Mouse (Mus musculus) kidney, adult 2 months (tissue): Measurements from ENCODE around the gene Pdlim1. TPM values are rescaled to one million over a fixed set of nuclear protein-coding genes. Genes with fewer than 3 reads are reported as not detected.

Source experiments
- DNase-seq: peaks from one replicate; pipeline ENCODE4 v3.0.0; 2021
- H3K27ac ChIP-seq: fragments of 200-500 bp; 2 replicates; pipeline ENCODE4 v1.5.1; 2012; ENCODE audit warnings: low read depth, low read length, control low read depth, inconsistent platforms; ENCODE audit not compliant: insufficient read depth
- H3K27me3 ChIP-seq: fragments of 200-500 bp; replicated peaks from 2 replicates; pipeline ENCODE4 v1.6.1; 2012; ENCODE audit warnings: mild to moderate bottlenecking, moderate library complexity, low read length, inconsistent platforms; ENCODE audit not compliant: control insufficient read depth, insufficient read depth
- H3K36me3 ChIP-seq: fragments of 200-500 bp; 2 replicates; pipeline ENCODE4 v1.6.1; 2012; ENCODE audit warnings: mild to moderate bottlenecking, moderate library complexity, low read length, inconsistent platforms; ENCODE audit not compliant: control insufficient read depth, insufficient read depth
- H3K4me1 ChIP-seq: fragments of 200-500 bp; 2 replicates; pipeline ENCODE4 v1.6.1; 2011; ENCODE audit warnings: low read length; ENCODE audit not compliant: control insufficient read depth, insufficient read depth
- H3K4me3 ChIP-seq: fragments of 200-500 bp; 2 replicates; pipeline ENCODE4 v1.5.1; 2011; ENCODE audit warnings: mild to moderate bottlenecking, low read depth, low read length, control low read depth; ENCODE audit not compliant: insufficient read depth
- CTCF ChIP-seq: fragments of 200-500 bp; conservative IDR thresholded peaks from 2 replicates; pipeline ENCODE4 v1.5.1; 2011; ENCODE audit warnings: low read depth, mild to moderate bottlenecking, control low read depth, low read length, moderate library complexity, mixed read lengths; ENCODE audit not compliant: insufficient read depth, insufficient read length
- POLR2A ChIP-seq: fragments of 200-500 bp; IDR thresholded peaks from one replicate; pipeline ENCODE4 v1.6.1; 2011; ENCODE audit warnings: low read depth, low read length, control low read depth
- WGBS: fragments of 180-500 bp; shearing (Covaris S2); methylation state at CpG from one replicate; pipeline ENCODE4 v1.1.7; 2018; 5-methylcytosine and 5-hydroxymethylcytosine counted together
- polyA plus RNA-seq: library from polyadenylated mRNA; depleted of rRNA; stranded (reverse); fragments of >200 nt; gene quantifications from 2 replicates; pipeline ENCODE4 v1.2.3, GENCODE M21; 2012

Pdlim1 gene
- polyA plus RNA-seq, 1 experiment: 25.7 TPM

- no peaks in the 10 kb centered on the region for H3K27me3 ChIP-seq
- WGBS: 87% methylated on average over 2 of the region's 2 CpGs
- no peak overlapping the region for H3K27ac ChIP-seq
- no peak for TF ChIP-seq CTCF
- TF ChIP-seq POLR2A: no peak
- H3K4me1 ChIP-seq: no peaks in the 10 kb centered on the region
- no peaks in the 10 kb centered on the region for H3K36me3 ChIP-seq
- no peak overlapping the region for H3K4me3 ChIP-seq
- no peak for DNase-seq
Measured at GRCm38 (mm10) chr19:40284704-40285103, 13.1 kb upstream of the Pdlim1 start.

- Histone ChIP-seq H3K4me3 (no peak overlapping the region), H3K36me3 (no peaks in the 10 kb centered on the region), H3K27me3 (no peaks in the 10 kb centered on the region), H3K4me1 (no peaks in the 10 kb centered on the region), H3K27ac (no peak overlapping the region)
- TF ChIP-seq CTCF (no peak), POLR2A (no peak)
- no peak for DNase-seq
- WGBS: 84% methylated on average over 2 of the region's 2 CpGs
Measured at GRCm38 (mm10) chr19:40283415-40283814, 11.8 kb upstream of the Pdlim1 start.

- no peak for TF ChIP-seq CTCF
- TF ChIP-seq POLR2A: no peak
- 55% methylated on average over 8 of the region's 8 CpGs for WGBS
Measured at GRCm38 (mm10) chr19:40278372-40279023, 6.9 kb upstream of the Pdlim1 start.

GRCm38 (mm10) chr19:40277494-40277893, 5.9 kb upstream of the Pdlim1 start:
- TF ChIP-seq CTCF (no peak), POLR2A (no peak)

More at GRCm38 (mm10) chr19:40278372-40279023, 6.9 kb upstream of the Pdlim1 start:
- DNase-seq: peak; percentile 20
- Histone ChIP-seq H3K27me3 (no peaks in the 10 kb centered on the region), H3K4me1 (no peaks in the 10 kb centered on the region), H3K4me3 (no peak overlapping the region), H3K36me3 (no peaks in the 10 kb centered on the region), H3K27ac (no peak overlapping the region)

GRCm38 (mm10) chr19:40275401-40276188, 4.0 kb upstream of the Pdlim1 start:
- no peak for TF ChIP-seq CTCF
- TF ChIP-seq POLR2A: no peak
- H3K27ac ChIP-seq: no peak overlapping the region
- peak; percentile 61 for DNase-seq

More at GRCm38 (mm10) chr19:40277494-40277893, 5.9 kb upstream of the Pdlim1 start:
- WGBS: 91% methylated on average over 8 of the region's 8 CpGs
- no peaks in the 10 kb centered on the region for H3K27me3 ChIP-seq
- H3K4me1 ChIP-seq: no peaks in the 10 kb centered on the region
- no peak overlapping the region for H3K4me3 ChIP-seq
- no peak for DNase-seq
- no peaks in the 10 kb centered on the region for H3K36me3 ChIP-seq
- no peak overlapping the region for H3K27ac ChIP-seq

GRCm38 (mm10) chr19:40272674-40273073, 1.0 kb upstream of the Pdlim1 start:
- 61% methylated on average over 13 of the region's 13 CpGs for WGBS
- no peak for TF ChIP-seq POLR2A
- TF ChIP-seq CTCF: no peak
- DNase-seq: no peak
- Histone ChIP-seq H3K27ac (no peak overlapping the region), H3K4me3 (no peak overlapping the region), H3K27me3 (no peaks in the 10 kb centered on the region), H3K36me3 (no peaks in the 10 kb centered on the region), H3K4me1 (no peaks in the 10 kb centered on the region)

More at GRCm38 (mm10) chr19:40275401-40276188, 4.0 kb upstream of the Pdlim1 start:
- H3K36me3 ChIP-seq: no peaks in the 10 kb centered on the region
- H3K4me1 ChIP-seq: no peaks in the 10 kb centered on the region
- no peak overlapping the region for H3K4me3 ChIP-seq
- H3K27me3 ChIP-seq: no peaks in the 10 kb centered on the region
- WGBS: 85% methylated on average over 14 of the region's 14 CpGs
